Mouse (Mus musculus) brain, embryonic 14.5 days (tissue): ENCODE results near the gene Aldh16a1.

ENCODE experiments used
- CTCF ChIP-seq: fragments of 200-500 bp; IDR thresholded peaks from 2 replicates; pipeline ENCODE4 v1.5.1; 2012; ENCODE audit warnings: inconsistent platforms, mild to moderate bottlenecking, moderate library complexity, borderline replicate concordance; ENCODE audit not compliant: insufficient read depth, insufficient read length; ENCODE audit errors: extremely low read depth
- POLR2A ChIP-seq: fragments of 200-500 bp; IDR thresholded peaks from 2 replicates; pipeline ENCODE4 v1.6.1; 2012; ENCODE audit warnings: mild to moderate bottlenecking, inconsistent platforms, borderline replicate concordance; ENCODE audit not compliant: poor library complexity, insufficient read depth, insufficient read length, severe bottlenecking; ENCODE audit errors: extremely low read depth

- TF ChIP-seq POLR2A: no peak
- no peak for TF ChIP-seq CTCF
Measured at GRCm38 (mm10) chr7:45103652-45104180, 50.7 kb downstream of the Aldh16a1 start, which contains the start of gene Fcgrt.
